Mouse (Mus musculus) testis, adult 2 months (tissue): Measurements from ENCODE around the gene Cdh22. TPM values are rescaled to one million over a fixed set of nuclear protein-coding genes. Genes with fewer than 3 reads are reported as not detected.

Experiments used
- H3K27ac ChIP-seq: fragments of 200-500 bp; 2 replicates; pipeline ENCODE4 v1.5.1; 2012; ENCODE audit warnings: low read depth, low read length; ENCODE audit not compliant: control insufficient read depth, insufficient read depth
- H3K27me3 ChIP-seq: fragments of 200-500 bp; 2 replicates; pipeline ENCODE4 v1.6.1; 2012; ENCODE audit warnings: mild to moderate bottlenecking, low read length, moderate library complexity; ENCODE audit not compliant: control insufficient read depth, insufficient read depth
- H3K36me3 ChIP-seq: fragments of 200-500 bp; 2 replicates; pipeline ENCODE4 v1.6.1; 2012; ENCODE audit warnings: mild to moderate bottlenecking, low read length; ENCODE audit not compliant: control insufficient read depth, insufficient read depth
- H3K4me1 ChIP-seq: fragments of 200-500 bp; 2 replicates; pipeline ENCODE4 v1.6.1; 2012; ENCODE audit warnings: low read length; ENCODE audit not compliant: control insufficient read depth, insufficient read depth
- H3K4me3 ChIP-seq: fragments of 200-500 bp; 2 replicates; pipeline ENCODE4 v1.5.1; 2012; ENCODE audit warnings: low read depth, mild to moderate bottlenecking, low read length, moderate library complexity, mixed read lengths; ENCODE audit not compliant: control insufficient read depth
- CTCF ChIP-seq: fragments of 200-500 bp; IDR thresholded peaks from 2 replicates; pipeline ENCODE4 v1.5.1; 2012; ENCODE audit warnings: low read depth, mild to moderate bottlenecking, inconsistent platforms, low read length, moderate library complexity; ENCODE audit not compliant: control insufficient read depth, insufficient read depth, insufficient replicate concordance
- POLR2A ChIP-seq: fragments of 200-500 bp; IDR thresholded peaks from 2 replicates; pipeline ENCODE4 v1.6.1; 2012; ENCODE audit warnings: low read depth, mild to moderate bottlenecking, inconsistent platforms, low read length, moderate library complexity; ENCODE audit not compliant: control insufficient read depth
- polyA plus RNA-seq: library from polyadenylated mRNA; depleted of rRNA; stranded (reverse); fragments of >200 nt; gene quantifications from 2 replicates; pipeline ENCODE4 v1.2.3, GENCODE M21; 2012

Gene Cdh22
- polyA plus RNA-seq, 1 experiment = 0.37 TPM

GRCm38 (mm10) chr2:165166664-165167435 is 67.8 kb downstream of the Cdh22 start:
- H3K27ac ChIP-seq = no peak overlapping the region
- H3K27me3 ChIP-seq = no peaks in the 10 kb centered on the region
- no peak for TF ChIP-seq POLR2A
- no peak for TF ChIP-seq CTCF
- H3K4me3 ChIP-seq = no peak overlapping the region
- no peaks in the 10 kb centered on the region for H3K4me1 ChIP-seq
- H3K36me3 ChIP-seq = no peaks in the 10 kb centered on the region

GRCm38 (mm10) chr2:165162221-165162620 is 72.4 kb downstream of the Cdh22 start:
- Histone ChIP-seq H3K36me3 (no peaks in the 10 kb centered on the region), H3K27me3 (no peaks in the 10 kb centered on the region), H3K4me1 (no peaks in the 10 kb centered on the region), H3K27ac (no peak overlapping the region), H3K4me3 (no peak overlapping the region)
- no peak for TF ChIP-seq POLR2A
- no peak for TF ChIP-seq CTCF

- no peaks in the 10 kb centered on the region for H3K27me3 ChIP-seq
- H3K36me3 ChIP-seq = no peaks in the 10 kb centered on the region
- no peak overlapping the region for H3K27ac ChIP-seq
- no peak overlapping the region for H3K4me3 ChIP-seq
- no peaks in the 10 kb centered on the region for H3K4me1 ChIP-seq
- TF ChIP-seq CTCF = no peak
- no peak for TF ChIP-seq POLR2A
Observed at GRCm38 (mm10) chr2:165160466-165160865, 74.2 kb downstream of the Cdh22 start.

GRCm38 (mm10) chr2:165159055-165159688 is 75.5 kb downstream of the Cdh22 start:
- Histone ChIP-seq H3K4me3 (no peak overlapping the region), H3K27me3 (no peaks in the 10 kb centered on the region), H3K36me3 (no peaks in the 10 kb centered on the region), H3K4me1 (no peaks in the 10 kb centered on the region), H3K27ac (no peak overlapping the region)
- TF ChIP-seq CTCF (no peak), POLR2A (no peak)

- Histone ChIP-seq H3K4me1 (no peaks in the 10 kb centered on the region), H3K27me3 (no peaks in the 10 kb centered on the region), H3K36me3 (no peaks in the 10 kb centered on the region), H3K4me3 (no peak overlapping the region), H3K27ac (no peak overlapping the region)
- TF ChIP-seq CTCF (no peak), POLR2A (no peak)
Observed at GRCm38 (mm10) chr2:165158317-165158716, 76.3 kb downstream of the Cdh22 start.

GRCm38 (mm10) chr2:165157900-165158299 is 76.8 kb downstream of the Cdh22 start:
- H3K36me3 ChIP-seq = no peaks in the 10 kb centered on the region
- no peaks in the 10 kb centered on the region for H3K4me1 ChIP-seq
- H3K27ac ChIP-seq = no peak overlapping the region
- H3K27me3 ChIP-seq = no peaks in the 10 kb centered on the region
- H3K4me3 ChIP-seq = no peak overlapping the region
- no peak for TF ChIP-seq POLR2A
- no peak for TF ChIP-seq CTCF

- H3K4me1 ChIP-seq = no peaks in the 10 kb centered on the region
- H3K4me3 ChIP-seq = no peak overlapping the region
- H3K36me3 ChIP-seq = no peaks in the 10 kb centered on the region
- TF ChIP-seq CTCF (no peak), POLR2A (no peak)
- H3K27me3 ChIP-seq = no peaks in the 10 kb centered on the region
- H3K27ac ChIP-seq = no peak overlapping the region
Observed at GRCm38 (mm10) chr2:165153006-165153405, 81.6 kb downstream of the Cdh22 start.

GRCm38 (mm10) chr2:165149741-165150140 is 84.9 kb downstream of the Cdh22 start:
- Histone ChIP-seq H3K4me3 (no peak overlapping the region), H3K27ac (no peak overlapping the region), H3K36me3 (no peaks in the 10 kb centered on the region), H3K27me3 (no peaks in the 10 kb centered on the region), H3K4me1 (no peaks in the 10 kb centered on the region)
- TF ChIP-seq POLR2A (no peak), CTCF (no peak)
